In the genomic region with DNA sequence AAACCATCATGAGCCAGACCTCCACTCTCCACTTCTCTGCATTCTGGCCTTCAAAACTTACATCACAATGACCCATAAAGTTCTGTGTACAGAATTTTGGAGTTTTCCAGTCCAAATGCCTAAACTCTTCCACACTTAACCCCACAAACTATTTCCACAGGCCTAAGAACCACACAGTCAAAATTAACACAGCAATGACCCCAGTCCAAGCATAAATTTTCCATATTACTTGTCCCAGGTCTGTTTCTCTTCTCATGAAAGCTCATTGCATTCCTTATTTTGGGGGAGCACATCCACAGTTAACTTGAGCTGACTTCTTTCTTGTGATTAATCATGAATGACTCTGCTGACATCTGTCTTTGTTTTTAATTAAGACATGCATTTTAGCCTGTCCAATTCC, we compare ENCODE assay signal across 25 mouse cellular contexts.
"Had no signal": no experiment of that assay in that cellular context is flagged by ENCODE, and none has a peak within 500 bp of the region (broad histone marks: within the 10 kb centered on the region; RNA-seq: fewer than 3 reads in every experiment).

No protein-coding gene starts in this region.

- H3K4me1 ChIP-seq: heart, embryonic 10.5 days; heart, embryonic 12.5 days; hindbrain, embryonic 10.5 days; hindbrain, embryonic 12.5 days; limb, embryonic 10.5 days; limb, embryonic 12.5 days; liver, embryonic 13.5 days; liver, embryonic 15.5 days had no signal

- H3K4me3 ChIP-seq: gastrocnemius, adult 2 months; heart, embryonic 10.5 days; heart, embryonic 12.5 days; hindbrain, embryonic 10.5 days; hindbrain, embryonic 12.5 days; layer of hippocampus, adult 2 months; limb, embryonic 10.5 days; limb, embryonic 12.5 days; liver, embryonic 13.5 days; liver, embryonic 15.5 days had no signal

- H3K4me2 ChIP-seq: heart, embryonic 12.5 days; hindbrain, embryonic 12.5 days; hindbrain, embryonic 14.5 days; limb, embryonic 12.5 days; liver, embryonic 11.5 days; liver, embryonic 13.5 days; liver, embryonic 15.5 days had no signal

- DNase-seq: gastrocnemius, adult 2 months; gastrocnemius, postnatal 10 days; gastrocnemius, postnatal 25 days; heart, adult 18-20 months; heart, postnatal 10 days; heart, postnatal 4 days; kidney, adult 18-20 months; kidney, postnatal 14 days; kidney, postnatal 36 days; liver; liver, embryonic 13.5 days; liver, postnatal 0 days had no signal

- ATAC-seq: forebrain, embryonic 16.5 days; hindbrain, embryonic 16.5 days; intestine, embryonic 16.5 days; liver, postnatal 0 days had no signal

- H3K9ac ChIP-seq: heart, embryonic 12.5 days; hindbrain, embryonic 12.5 days; hindbrain, embryonic 14.5 days; limb, embryonic 12.5 days; liver, embryonic 13.5 days; liver, embryonic 15.5 days; liver, postnatal 0 days had no signal

- H3K27me3 ChIP-seq: heart, embryonic 12.5 days; hindbrain, embryonic 12.5 days; limb, embryonic 12.5 days; liver, embryonic 13.5 days; liver, embryonic 15.5 days had no signal

- H3K9me3 ChIP-seq: liver, embryonic 15.5 days had no signal

- H3K27ac ChIP-seq: gastrocnemius, adult 2 months; heart, embryonic 10.5 days; hindbrain, embryonic 10.5 days; hindbrain, embryonic 12.5 days; hindbrain, embryonic 14.5 days; layer of hippocampus, adult 2 months; limb, embryonic 10.5 days; limb, embryonic 12.5 days; liver, embryonic 13.5 days; liver, embryonic 15.5 days had no signal
